Mouse (Mus musculus) erythroblast, embryonic 14.5 days (primary cell): ENCODE results near the gene Paqr6.

Source experiments
- GATA1 ChIP-seq: IDR thresholded peaks from 2 replicates; pipeline ENCODE4 v1.6.1; 2012; ENCODE audit warnings: low read length, inconsistent platforms, mixed read lengths
- TAL1 ChIP-seq: IDR thresholded peaks from 3 replicates; pipeline ENCODE4 v1.6.1; 2012; ENCODE audit warnings: low read length, inconsistent platforms, mixed read lengths

- no peak for TF ChIP-seq GATA1
- no peak for TF ChIP-seq TAL1
Measured at GRCm38 (mm10) chr3:88393776-88394375, 29.5 kb downstream of the Paqr6 start.
